Mouse (Mus musculus): ENCODE results near the gene Trmt1.

DNA sequence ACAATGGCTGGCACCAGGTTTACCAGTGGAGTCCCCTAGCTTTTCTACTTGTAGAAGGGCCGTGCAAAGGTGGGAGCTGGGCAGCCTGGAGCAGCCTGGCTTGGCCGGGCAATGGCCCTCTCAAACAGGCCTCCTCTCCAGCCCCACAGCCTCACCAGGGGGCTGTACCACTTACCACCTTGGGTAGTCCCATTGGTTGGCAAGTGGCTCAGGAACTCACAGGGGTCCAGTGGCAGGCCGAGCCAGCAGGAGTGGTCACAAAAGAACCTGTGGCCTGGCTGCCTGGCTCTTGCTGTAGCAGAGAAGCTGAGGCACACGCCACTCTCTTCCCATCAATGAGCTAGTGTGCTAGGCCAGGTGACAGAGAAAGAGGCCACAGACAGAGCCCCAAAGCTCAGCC, 28.1 kb downstream of the Trmt1 start:
- TF ChIP-seq POLR2A (IDR thresholded peaks at IDR 0.05; ENCODE audit: borderline replicate concordance, extremely low read depth, low read depth, low read length) (no peak), CTCF (IDR thresholded peaks at IDR 0.05; ENCODE audit: insufficient read depth, low read length) (no peak)

Data from lung, adult 2 months (tissue).